Mouse (Mus musculus): ENCODE data around the gene Tmprss6.

DNA sequence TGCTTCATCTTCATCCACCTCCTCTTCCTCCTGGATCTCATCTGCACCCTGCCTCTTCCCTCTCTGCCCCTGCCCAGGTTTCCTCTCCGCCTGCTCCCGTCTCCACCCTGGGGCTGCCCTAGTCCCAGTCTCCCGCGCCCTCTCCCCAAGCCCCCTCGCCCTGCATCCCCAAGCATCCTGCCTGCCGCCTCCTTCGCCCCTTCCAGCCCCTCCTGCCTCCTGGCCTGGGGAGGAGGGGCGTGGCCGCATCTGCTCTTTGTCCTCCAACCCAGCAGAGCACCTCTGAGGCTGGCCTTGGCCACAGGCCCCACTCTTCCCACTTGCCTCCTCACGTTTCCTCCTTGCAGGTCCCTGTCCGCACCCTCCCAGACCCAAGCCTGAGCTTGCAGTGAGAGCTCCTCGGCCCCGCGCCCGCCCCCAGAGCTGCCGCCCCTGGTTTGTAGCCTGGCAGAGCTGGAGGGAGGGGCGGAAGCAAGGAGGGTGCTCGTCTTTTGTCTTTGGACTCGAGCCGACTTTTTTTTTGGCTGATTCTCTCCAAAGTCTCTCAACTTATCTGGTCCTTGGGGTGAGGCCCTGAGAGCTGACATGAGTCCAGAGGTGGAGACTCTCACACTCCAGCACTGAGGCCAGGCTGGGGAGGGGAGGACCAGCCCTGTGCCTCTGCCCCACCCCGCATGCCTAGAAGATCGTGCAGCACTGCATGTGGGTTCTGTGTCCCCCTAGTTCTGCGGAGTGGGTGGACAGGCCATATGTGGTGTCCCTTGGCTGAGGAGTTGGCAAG lies 31.0 kb downstream of the Tmprss6 start:
- no peak for TF ChIP-seq GATA1 (IDR thresholded peaks at IDR 0.05; ENCODE audit: low read length)
- no peak for TF ChIP-seq TAL1 (IDR thresholded peaks at IDR 0.05; ENCODE audit: low read length)
